ENCODE assay signal across 8 mouse cellular contexts in genomic region chr1:92907632-92908360, GRCm38 (mm10). TPM values are rescaled to one million over a fixed set of nuclear protein-coding genes. Genes with fewer than 3 reads are reported as not detected.
A peak's percentile ranks its signal among the peaks of the same experiment; 100 is the strongest.
DNase-seq lines count a peak whose midpoint lies in the region; ATAC-seq and TF ChIP-seq lines count a peak whose summit lies in the region.

No protein-coding gene starts in this region.

- no peak for TF ChIP-seq CTCF in C2C12 (IDR thresholded peaks at IDR 0.05; ENCODE audit: control insufficient read depth, insufficient read depth, insufficient read length)
- no peak for TF ChIP-seq CTCF in stomach, postnatal 0 days (IDR thresholded peaks at IDR 0.05; ENCODE audit: low read depth)

- H3K27me3 ChIP-seq in C2C12 (ENCODE audit: control insufficient read depth, insufficient read depth, insufficient read length): no peaks in the 10 kb centered on the region
- H3K27me3 ChIP-seq in forebrain, embryonic 12.5 days: peaks cover 10% of the 10 kb centered on the region
- H3K27me3 ChIP-seq in liver, embryonic 13.5 days: peaks cover 7% of the 10 kb centered on the region; the same call in 1 of the 2 replicates
- H3K27me3 ChIP-seq in stomach, postnatal 0 days (ENCODE audit: control insufficient read depth, insufficient read depth, low read length): no peaks in the 10 kb centered on the region

- H3ac ChIP-seq in C2C12 (ENCODE audit: control insufficient read depth, insufficient read length, low read depth): peak overlapping the region; percentile 40

- H3K9ac ChIP-seq in forebrain, embryonic 12.5 days: peak overlapping the region; percentile 71
- H3K9ac ChIP-seq in liver, embryonic 13.5 days: peak overlapping the region; percentile 83
- peak overlapping the region; percentile 78; the same call in 1 of the 2 replicates for H3K9ac ChIP-seq in stomach, postnatal 0 days (ENCODE audit: low read length)

- H3K27ac ChIP-seq in forebrain, embryonic 12.5 days: peak overlapping the region; percentile 89
- peak overlapping the region; percentile 88 for H3K27ac ChIP-seq in liver, embryonic 13.5 days
- peak overlapping the region; percentile 94 for H3K27ac ChIP-seq in stomach, postnatal 0 days (replicated peaks)

- no peaks in the 10 kb centered on the region for H3K9me3 ChIP-seq in forebrain, embryonic 12.5 days
- no peaks in the 10 kb centered on the region for H3K9me3 ChIP-seq in liver, embryonic 13.5 days (replicated peaks)
- no peaks in the 10 kb centered on the region for H3K9me3 ChIP-seq in stomach, postnatal 0 days (ENCODE audit: control insufficient read depth, low read length)

- WGBS in forebrain, embryonic 12.5 days: 45% methylated on average over 20 of the region's 20 CpGs
- 43% methylated on average over 20 of the region's 20 CpGs for WGBS in liver, embryonic 13.5 days (ENCODE audit: insufficient replicate concordance)
- 35% methylated on average over 20 of the region's 20 CpGs for WGBS in stomach, postnatal 0 days

- peaks cover 47% of the 10 kb centered on the region for H3K4me1 ChIP-seq in forebrain, embryonic 12.5 days
- H3K4me1 ChIP-seq in liver, embryonic 13.5 days (replicated peaks): peaks cover 62% of the 10 kb centered on the region
- peaks cover 15% of the 10 kb centered on the region for H3K4me1 ChIP-seq in stomach, postnatal 0 days (replicated peaks; ENCODE audit: control insufficient read depth, insufficient read depth)

- H3K79me3 ChIP-seq in C2C12 (ENCODE audit: low read depth): peaks cover 4% of the 10 kb centered on the region

- peak; percentile 58 for DNase-seq in cerebellum, adult 9-10 months
- DNase-seq in cerebellum, postnatal 4 days (ENCODE audit: low spot score in 2 of 2): no peak
- no peak for DNase-seq in liver, embryonic 13.5 days
- no peak for DNase-seq in stomach, postnatal 0 days (ENCODE audit: low spot score)
- no peak for DNase-seq in yolk sac, embryonic 10.5 days (ENCODE audit: low spot score)
- DNase-seq in layer of hippocampus, adult 9-11 months: no peak

- no peak for TF ChIP-seq EP300 in stomach, postnatal 0 days (optimal IDR thresholded peaks at IDR 0.05)

- H3K79me2 ChIP-seq in C2C12 (ENCODE audit: control insufficient read depth, insufficient read depth): peaks cover 19% of the 10 kb centered on the region

- H3K36me3 ChIP-seq in C2C12 (ENCODE audit: control insufficient read depth, insufficient read depth): no peaks in the 10 kb centered on the region
- H3K36me3 ChIP-seq in forebrain, embryonic 12.5 days (replicated peaks): no peaks in the 10 kb centered on the region
- H3K36me3 ChIP-seq in liver, embryonic 13.5 days: peaks cover 5% of the 10 kb centered on the region; the same call in 1 of the 2 replicates
- no peaks in the 10 kb centered on the region for H3K36me3 ChIP-seq in stomach, postnatal 0 days (ENCODE audit: control insufficient read depth, insufficient read depth, low read length)

- H3K4me2 ChIP-seq in forebrain, embryonic 12.5 days: peak overlapping the region; percentile 60
- H3K4me2 ChIP-seq in liver, embryonic 13.5 days: peak overlapping the region; percentile 92
- peak overlapping the region; percentile 81 for H3K4me2 ChIP-seq in stomach, postnatal 0 days (replicated peaks; ENCODE audit: low read depth)

- no peak for ATAC-seq in forebrain, embryonic 12.5 days (ENCODE audit: low FRiP score)
- peak; percentile 13 for ATAC-seq in liver, embryonic 13.5 days (ENCODE audit: low read depth)
- ATAC-seq in stomach, postnatal 0 days (ENCODE audit: low FRiP score, low TSS enrichment): no peak

- peak overlapping the region; percentile 42 for H3K4me3 ChIP-seq in C2C12 (ENCODE audit: insufficient read depth, poor library complexity, severe bottlenecking)
- peak overlapping the region; percentile 77 for H3K4me3 ChIP-seq in forebrain, embryonic 12.5 days (replicated peaks)
- H3K4me3 ChIP-seq in liver, embryonic 13.5 days (replicated peaks): peak overlapping the region; percentile 78
- peak overlapping the region; percentile 84 for H3K4me3 ChIP-seq in stomach, postnatal 0 days (ENCODE audit: low read depth, low read length)

TF ChIP-seq in C2C12, 6 proteins besides CTCF, POLR2A, EP300 and RAD21:
- no peak for TF ChIP-seq MYOG (IDR thresholded peaks at IDR 0.05; ENCODE audit: control insufficient read depth, extremely low read depth, insufficient read length)
- no peak for TF ChIP-seq CEBPB (IDR thresholded peaks at IDR 0.05; ENCODE audit: low read depth)
- TF ChIP-seq MAX (IDR thresholded peaks at IDR 0.05): no peak
- TF ChIP-seq MYOD1 (IDR thresholded peaks at IDR 0.05; ENCODE audit: control insufficient read depth, insufficient read length, low read depth): no peak
- no peak for TF ChIP-seq FOSL1 (IDR thresholded peaks at IDR 0.05; ENCODE audit: insufficient read depth, low read length, poor library complexity, severe bottlenecking)
- TF ChIP-seq USF1 (IDR thresholded peaks at IDR 0.05; ENCODE audit: low read depth): no peak
TF ChIP-seq in C2C12: peak in this region for 0.

RNA-seq across cellular contexts. Expression of gene Dusp28, which starts 1.0 kb away (rescaled TPM):
- polyA plus RNA-seq in C2C12 (2012; fragmentation: generic; extraction: Trizol): 9.3 TPM
- polyA plus RNA-seq in forebrain, embryonic 12.5 days (2016; fragmentation: Nextera tagmentation; extraction: Ambion mirVana): 14.1 and 15.1 TPM in 2 replicates
- 6.7 and 7.5 TPM in 2 replicates for polyA plus RNA-seq in liver, embryonic 13.5 days (2015; fragmentation: Nextera tagmentation; extraction: Ambion mirVana)
- polyA plus RNA-seq in stomach, postnatal 0 days (2015; fragmentation: Nextera tagmentation; extraction: Ambion mirVana): 16.0 and 17.5 TPM in 2 replicates

RNA-seq across cellular contexts. Expression of gene Rnpepl1, which starts 2.8 kb away (rescaled TPM):
- 29.9 TPM for polyA plus RNA-seq in C2C12 (2012; fragmentation: generic; extraction: Trizol)
- polyA plus RNA-seq in forebrain, embryonic 12.5 days (2016; fragmentation: Nextera tagmentation; extraction: Ambion mirVana): 26.2 and 34.6 TPM in 2 replicates
- 12.3 and 13.1 TPM in 2 replicates for polyA plus RNA-seq in liver, embryonic 13.5 days (2015; fragmentation: Nextera tagmentation; extraction: Ambion mirVana)
- polyA plus RNA-seq in stomach, postnatal 0 days (2015; fragmentation: Nextera tagmentation; extraction: Ambion mirVana): 36.7 and 42.7 TPM in 2 replicates

RNA-seq across cellular contexts. Expression of gene Ankmy1, which starts 5.1 kb away (rescaled TPM):
- polyA plus RNA-seq in C2C12 (2012; fragmentation: generic; extraction: Trizol): 0.57 TPM
- polyA plus RNA-seq in forebrain, embryonic 12.5 days (2016; fragmentation: Nextera tagmentation; extraction: Ambion mirVana): 0.81 and 1.1 TPM in 2 replicates
- 0.09 TPM in 1 of 2 replicates, not detected in the other for polyA plus RNA-seq in liver, embryonic 13.5 days (2015; fragmentation: Nextera tagmentation; extraction: Ambion mirVana)
- 0.06 and 0.16 TPM in 2 replicates for polyA plus RNA-seq in stomach, postnatal 0 days (2015; fragmentation: Nextera tagmentation; extraction: Ambion mirVana)

RNA-seq across cellular contexts. Expression of gene Capn10, which starts 26.4 kb away (rescaled TPM):
- 19.8 TPM for polyA plus RNA-seq in C2C12 (2012; fragmentation: generic; extraction: Trizol)
- 52.0 and 52.9 TPM in 2 replicates for polyA plus RNA-seq in forebrain, embryonic 12.5 days (2016; fragmentation: Nextera tagmentation; extraction: Ambion mirVana)
- 10.1 and 10.9 TPM in 2 replicates for polyA plus RNA-seq in liver, embryonic 13.5 days (2015; fragmentation: Nextera tagmentation; extraction: Ambion mirVana)
- polyA plus RNA-seq in stomach, postnatal 0 days (2015; fragmentation: Nextera tagmentation; extraction: Ambion mirVana): 21.2 and 23.3 TPM in 2 replicates

RNA-seq across cellular contexts. Expression of gene Gpr35, which starts 42.9 kb away (rescaled TPM):
- 0.13 TPM for polyA plus RNA-seq in C2C12 (2012; fragmentation: generic; extraction: Trizol)
- 0.51 and 0.63 TPM in 2 replicates for polyA plus RNA-seq in forebrain, embryonic 12.5 days (2016; fragmentation: Nextera tagmentation; extraction: Ambion mirVana)
- 0.37 and 0.42 TPM in 2 replicates for polyA plus RNA-seq in liver, embryonic 13.5 days (2015; fragmentation: Nextera tagmentation; extraction: Ambion mirVana)
- 3.7 and 4.1 TPM in 2 replicates for polyA plus RNA-seq in stomach, postnatal 0 days (2015; fragmentation: Nextera tagmentation; extraction: Ambion mirVana)
